Mouse (Mus musculus) C3H10T1/2 (cell line): ENCODE measurements around the gene Kcnb1. TPM values are rescaled to one million over a fixed set of nuclear protein-coding genes. Genes with fewer than 3 reads are reported as not detected.

ENCODE experiments used
- polyA plus RNA-seq, 2 experiments: library from polyadenylated mRNA; unstranded; fragments of >200 nt; fragmentation: generic; extraction: Trizol; gene quantifications; one replicate each; pipeline ENCODE4 v1.2.1; 2012; ENCODE audit warnings: missing spikeins in 2 of 2

Gene Kcnb1
- polyA plus RNA-seq = under 1 TPM in 1 of 2 experiments, not detected in 1; 0.04 TPM

GRCm38 (mm10) chr2:167190076-167190399 lies at the start of gene Kcnb1:
Gene Kcnb1, minus strand, starts transcription at chr2:167190155.

GRCm38 (mm10) chr2:167062965-167063880 lies 126.7 kb downstream of the Kcnb1 start, which contains the start of gene Znfx1:
Gene Znfx1, minus strand, starts transcription at chr2:167063015.

Other genes starting within 250 kb of the Kcnb1 start
- 10 to 100 TPM; 11.8 to 47.1 TPM for gene Stau1, start 193.9 kb downstream of the Kcnb1 start, polyA plus RNA-seq
- 10 to 100 TPM; 18.9 to 19.0 TPM for gene Ddx27, start 175.0 kb downstream of the Kcnb1 start, polyA plus RNA-seq
- 10 to 100 TPM in 1 of 2 experiments, 1 to 10 TPM in 1; 2.9 to 19.6 TPM for gene Znfx1, start 127.1 kb downstream of the Kcnb1 start, polyA plus RNA-seq
- 10 to 100 TPM; 30.5 to 47.4 TPM for gene Ptgis, start 50.4 kb upstream of the Kcnb1 start, polyA plus RNA-seq
- gene B4galt5, start 159.0 kb upstream of the Kcnb1 start, polyA plus RNA-seq = 10 to 100 TPM in 1 of 2 experiments, 1 to 10 TPM in 1; 2.3 to 20.8 TPM
- 10 to 100 TPM in 1 of 2 experiments, 1 to 10 TPM in 1; 5.5 to 19.1 TPM for gene Slc9a8, start 231.6 kb upstream of the Kcnb1 start, polyA plus RNA-seq